Mouse (Mus musculus): Measurements from ENCODE around the gene Rab3gap2. TPM values are rescaled to one million over a fixed set of nuclear protein-coding genes. Genes with fewer than 3 reads are reported as not detected.
A peak's percentile ranks its signal among the peaks of the same experiment; 100 is the strongest.

Rab3gap2 gene
- polyA plus RNA-seq, 1 experiment from 2014 or later: 12.0 TPM

- 66% methylated on average over 13 of the region's 13 CpGs for WGBS
Measured at GRCm38 (mm10) chr1:185187135-185187785, 16.7 kb upstream of the Rab3gap2 start.

GRCm38 (mm10) chr1:185189901-185190300, 14.0 kb upstream of the Rab3gap2 start:
- WGBS: 91% methylated on average over 9 of the region's 9 CpGs
- Histone ChIP-seq H3K27ac (replicated peaks) (no peak overlapping the region), H3K27me3 (ENCODE audit: control insufficient read depth, insufficient read depth, low read length) (no peaks in the 10 kb centered on the region), H3K9ac (ENCODE audit: low read length) (no peak overlapping the region), H3K36me3 (ENCODE audit: control insufficient read depth, insufficient read depth, low read length) (no peaks in the 10 kb centered on the region), H3K4me2 (replicated peaks; ENCODE audit: low read depth) (no peak overlapping the region), H3K4me1 (replicated peaks; ENCODE audit: control insufficient read depth, insufficient read depth) (no peaks in the 10 kb centered on the region), H3K4me3 (ENCODE audit: low read depth, low read length) (no peak overlapping the region), H3K9me3 (ENCODE audit: control insufficient read depth, low read length) (no peaks in the 10 kb centered on the region)
- TF ChIP-seq EP300 (optimal IDR thresholded peaks at IDR 0.05) (no peak), CTCF (IDR thresholded peaks at IDR 0.05; ENCODE audit: low read depth) (no peak)
- ATAC-seq (ENCODE audit: low FRiP score, low TSS enrichment): no peak
- DNase-seq (ENCODE audit: low spot score): no peak

More at GRCm38 (mm10) chr1:185187135-185187785, 16.7 kb upstream of the Rab3gap2 start:
- H3K9me3 ChIP-seq (ENCODE audit: control insufficient read depth, low read length): no peaks in the 10 kb centered on the region
- TF ChIP-seq CTCF (IDR thresholded peaks at IDR 0.05; ENCODE audit: low read depth) (peak; percentile 86), EP300 (optimal IDR thresholded peaks at IDR 0.05) (no peak)
- no peak overlapping the region for H3K9ac ChIP-seq (ENCODE audit: low read length)
- H3K4me3 ChIP-seq (ENCODE audit: low read depth, low read length): no peak overlapping the region
- no peaks in the 10 kb centered on the region for H3K27me3 ChIP-seq (ENCODE audit: control insufficient read depth, insufficient read depth, low read length)
- no peak overlapping the region for H3K27ac ChIP-seq (replicated peaks)
- H3K4me1 ChIP-seq (replicated peaks; ENCODE audit: control insufficient read depth, insufficient read depth): no peaks in the 10 kb centered on the region
- ATAC-seq (ENCODE audit: low FRiP score, low TSS enrichment) (no peak), DNase-seq (ENCODE audit: low spot score) (no peak)
- no peaks in the 10 kb centered on the region for H3K36me3 ChIP-seq (ENCODE audit: control insufficient read depth, insufficient read depth, low read length)
- H3K4me2 ChIP-seq (replicated peaks; ENCODE audit: low read depth): no peak overlapping the region

GRCm38 (mm10) chr1:185192087-185192486, 11.8 kb upstream of the Rab3gap2 start:
- no peak for ATAC-seq (ENCODE audit: low FRiP score, low TSS enrichment)
- Histone ChIP-seq H3K27ac (replicated peaks) (no peak overlapping the region), H3K36me3 (ENCODE audit: control insufficient read depth, insufficient read depth, low read length) (no peaks in the 10 kb centered on the region), H3K9me3 (ENCODE audit: control insufficient read depth, low read length) (no peaks in the 10 kb centered on the region), H3K4me3 (ENCODE audit: low read depth, low read length) (no peak overlapping the region), H3K4me1 (replicated peaks; ENCODE audit: control insufficient read depth, insufficient read depth) (no peaks in the 10 kb centered on the region), H3K4me2 (replicated peaks; ENCODE audit: low read depth) (no peak overlapping the region), H3K27me3 (ENCODE audit: control insufficient read depth, insufficient read depth, low read length) (no peaks in the 10 kb centered on the region), H3K9ac (ENCODE audit: low read length) (no peak overlapping the region)
- 40% methylated on average over 8 of the region's 8 CpGs for WGBS
- no peak for TF ChIP-seq CTCF (IDR thresholded peaks at IDR 0.05; ENCODE audit: low read depth)
- no peak for DNase-seq (ENCODE audit: low spot score)

DNA sequence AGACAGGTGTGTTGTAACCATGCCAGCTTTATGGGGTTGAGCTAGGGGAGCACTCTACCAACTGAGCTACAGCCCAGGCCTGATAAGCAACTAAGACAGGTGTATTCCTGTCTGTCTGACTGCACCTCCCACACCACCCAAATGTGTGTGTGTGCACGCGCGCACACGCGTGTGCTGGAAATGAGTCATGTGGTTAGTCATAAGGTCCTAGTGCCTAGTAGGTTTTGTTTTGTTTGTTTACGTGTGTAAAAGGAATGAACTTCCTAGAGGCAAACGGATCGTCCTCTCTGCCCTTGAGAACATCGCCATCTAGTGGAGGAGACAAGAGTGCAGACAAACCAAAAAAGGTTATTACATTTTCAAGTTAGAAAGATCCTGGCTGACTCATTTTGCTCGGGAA, 10.4 kb upstream of the Rab3gap2 start:
- H3K4me3 ChIP-seq (ENCODE audit: low read depth, low read length): no peak overlapping the region
- no peak overlapping the region for H3K27ac ChIP-seq (replicated peaks)
- no peak overlapping the region for H3K9ac ChIP-seq (ENCODE audit: low read length)
- H3K9me3 ChIP-seq (ENCODE audit: control insufficient read depth, low read length): no peaks in the 10 kb centered on the region
- ATAC-seq (ENCODE audit: low FRiP score, low TSS enrichment) (peak; percentile 85), DNase-seq (ENCODE audit: low spot score) (peak; percentile 51)
- H3K4me1 ChIP-seq (replicated peaks; ENCODE audit: control insufficient read depth, insufficient read depth): no peaks in the 10 kb centered on the region
- H3K36me3 ChIP-seq (ENCODE audit: control insufficient read depth, insufficient read depth, low read length): no peaks in the 10 kb centered on the region
- H3K27me3 ChIP-seq (ENCODE audit: control insufficient read depth, insufficient read depth, low read length): no peaks in the 10 kb centered on the region
- TF ChIP-seq EP300 (optimal IDR thresholded peaks at IDR 0.05) (no peak), CTCF (IDR thresholded peaks at IDR 0.05; ENCODE audit: low read depth) (peak; percentile 98)
- 8% methylated on average over 10 of the region's 10 CpGs for WGBS
- H3K4me2 ChIP-seq (replicated peaks; ENCODE audit: low read depth): no peak overlapping the region

GRCm38 (mm10) chr1:185196323-185196722, 7.6 kb upstream of the Rab3gap2 start:
- H3K4me2 ChIP-seq (replicated peaks; ENCODE audit: low read depth): no peak overlapping the region
- H3K36me3 ChIP-seq (ENCODE audit: control insufficient read depth, insufficient read depth, low read length): no peaks in the 10 kb centered on the region
- no peaks in the 10 kb centered on the region for H3K4me1 ChIP-seq (replicated peaks; ENCODE audit: control insufficient read depth, insufficient read depth)
- no peak overlapping the region for H3K9ac ChIP-seq (ENCODE audit: low read length)
- WGBS: 61% methylated on average over 3 of the region's 3 CpGs
- TF ChIP-seq EP300 (optimal IDR thresholded peaks at IDR 0.05) (no peak), CTCF (IDR thresholded peaks at IDR 0.05; ENCODE audit: low read depth) (no peak)
- H3K9me3 ChIP-seq (ENCODE audit: control insufficient read depth, low read length): no peaks in the 10 kb centered on the region
- H3K27ac ChIP-seq (replicated peaks): no peak overlapping the region
- H3K27me3 ChIP-seq (ENCODE audit: control insufficient read depth, insufficient read depth, low read length): no peaks in the 10 kb centered on the region
- no peak for DNase-seq (ENCODE audit: low spot score)
- H3K4me3 ChIP-seq (ENCODE audit: low read depth, low read length): no peak overlapping the region
- no peak for ATAC-seq (ENCODE audit: low FRiP score, low TSS enrichment)

- no peak for ATAC-seq (ENCODE audit: low FRiP score, low TSS enrichment)
- 62% methylated on average over 22 of the region's 22 CpGs for WGBS
- Histone ChIP-seq H3K4me2 (replicated peaks; ENCODE audit: low read depth) (no peak overlapping the region), H3K27ac (replicated peaks) (no peak overlapping the region), H3K27me3 (ENCODE audit: control insufficient read depth, insufficient read depth, low read length) (no peaks in the 10 kb centered on the region), H3K36me3 (ENCODE audit: control insufficient read depth, insufficient read depth, low read length) (no peaks in the 10 kb centered on the region), H3K4me3 (ENCODE audit: low read depth, low read length) (no peak overlapping the region), H3K9ac (ENCODE audit: low read length) (no peak overlapping the region), H3K9me3 (ENCODE audit: control insufficient read depth, low read length) (no peaks in the 10 kb centered on the region), H3K4me1 (replicated peaks; ENCODE audit: control insufficient read depth, insufficient read depth) (peaks cover 4% of the 10 kb centered on the region; the same call in 1 of the 2 replicates)
- TF ChIP-seq CTCF (IDR thresholded peaks at IDR 0.05; ENCODE audit: low read depth): no peak
- no peak for DNase-seq (ENCODE audit: low spot score)
Measured at GRCm38 (mm10) chr1:185200571-185201395, 3.1 kb upstream of the Rab3gap2 start.

All from stomach, postnatal 0 days (tissue).